Mouse (Mus musculus) left cerebral cortex, postnatal 36 days (tissue): ENCODE results near the gene Cep152. TPM values are rescaled to one million over a fixed set of nuclear protein-coding genes. Genes with fewer than 3 reads are reported as not detected.

Experiments used
- DNase-seq, 2 experiments: peaks; one replicate each; pipeline ENCODE4 v3.0.0; 2021 to 2022; ENCODE audit warnings: low spot score in 2 of 2, mixed read lengths in 1 of 2
- intact Hi-C: fragments of 180-260 bp; cut with DNase I; formaldehyde crosslinking; loops from one replicate; pipeline ENCODE4 v1.15.1; 2025
- total RNA-seq, 2 experiments: library from RNA; stranded (reverse); gene quantifications; 2 replicates each; pipeline ENCODE4 v1.2.3; 2021

Cep152 gene
- total RNA-seq, 2 experiments from 2014 or later, result 1.8 to 2.9 TPM

DNA sequence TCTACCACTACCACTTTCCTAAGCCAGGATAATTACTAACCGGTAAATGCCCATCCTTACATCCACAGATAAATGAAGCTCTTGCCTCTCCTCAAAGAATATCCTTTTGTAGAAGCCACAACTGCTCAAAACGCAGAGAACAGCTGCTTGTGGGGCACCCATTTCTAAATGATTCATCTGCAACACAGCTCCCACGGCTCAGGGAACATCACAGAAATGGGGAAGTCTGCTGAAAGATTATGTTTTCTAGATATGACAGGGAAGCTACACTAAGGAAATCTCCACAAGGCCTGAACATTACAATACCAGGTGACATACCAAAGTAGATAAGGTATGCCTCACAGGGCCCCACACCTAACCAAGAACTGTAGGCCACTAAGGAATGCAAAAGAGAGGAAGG lies 49.1 kb downstream of the Cep152 start:
- intact Hi-C loops, result no loop called here

GRCm38 (mm10) chr2:125563884-125564283 lies 61.0 kb downstream of the Cep152 start:
- intact Hi-C loops, result no loop called here
- DNase-seq, result peak; percentile 15 to 35

More for the DNA sequence above, 49.1 kb downstream of the Cep152 start:
- no peak for DNase-seq

DNA sequence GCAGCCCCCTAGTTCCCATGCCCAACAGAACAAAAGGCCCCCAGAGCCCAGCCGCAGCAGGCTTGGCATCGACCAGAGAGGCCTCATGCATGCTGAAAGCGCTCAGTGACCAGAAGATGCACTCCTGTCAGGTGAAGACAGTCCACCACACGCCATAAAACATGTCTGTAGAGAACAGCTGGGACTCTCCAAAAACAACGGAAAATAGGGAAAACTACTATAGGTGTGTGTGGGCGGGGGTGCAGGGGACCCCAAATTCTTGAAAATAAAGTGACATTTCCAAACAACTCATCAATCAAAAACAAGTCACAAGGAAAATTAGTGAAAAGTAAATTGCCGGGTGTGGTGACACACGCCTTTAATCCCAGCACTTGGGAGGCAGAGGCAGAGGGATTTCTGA lies 62.5 kb downstream of the Cep152 start:
- intact Hi-C loops, result no loop called here
- DNase-seq, result no peak

GRCm38 (mm10) chr2:125560037-125560436 lies 64.9 kb downstream of the Cep152 start:
- DNase-seq, result no peak
- intact Hi-C loops, result no loop called here

GRCm38 (mm10) chr2:125558634-125559589 lies 66.0 kb downstream of the Cep152 start:
- intact Hi-C loops, result no loop called here

DNA sequence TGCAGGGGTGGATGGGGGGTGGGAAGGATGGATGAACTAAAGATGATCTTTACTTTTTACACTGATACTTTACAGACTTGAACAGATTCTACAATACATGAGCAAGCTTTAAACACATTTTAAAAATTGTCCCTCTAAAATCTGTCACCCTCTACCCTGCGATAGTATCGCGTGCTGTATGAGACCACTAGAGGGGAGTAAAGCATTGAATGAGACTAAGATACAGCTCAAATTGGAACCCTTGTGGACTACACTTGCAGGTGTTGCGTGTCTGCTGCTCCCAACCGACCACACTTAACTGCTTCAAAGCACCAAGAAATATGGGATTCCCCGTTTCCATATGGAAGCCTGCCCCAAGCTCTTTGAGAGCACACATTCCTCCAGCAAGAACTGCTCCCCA lies 69.1 kb downstream of the Cep152 start:
- no peak for DNase-seq
- intact Hi-C loops, result no loop called here

More at GRCm38 (mm10) chr2:125558634-125559589, 66.0 kb downstream of the Cep152 start:
- DNase-seq, result no peak

DNA sequence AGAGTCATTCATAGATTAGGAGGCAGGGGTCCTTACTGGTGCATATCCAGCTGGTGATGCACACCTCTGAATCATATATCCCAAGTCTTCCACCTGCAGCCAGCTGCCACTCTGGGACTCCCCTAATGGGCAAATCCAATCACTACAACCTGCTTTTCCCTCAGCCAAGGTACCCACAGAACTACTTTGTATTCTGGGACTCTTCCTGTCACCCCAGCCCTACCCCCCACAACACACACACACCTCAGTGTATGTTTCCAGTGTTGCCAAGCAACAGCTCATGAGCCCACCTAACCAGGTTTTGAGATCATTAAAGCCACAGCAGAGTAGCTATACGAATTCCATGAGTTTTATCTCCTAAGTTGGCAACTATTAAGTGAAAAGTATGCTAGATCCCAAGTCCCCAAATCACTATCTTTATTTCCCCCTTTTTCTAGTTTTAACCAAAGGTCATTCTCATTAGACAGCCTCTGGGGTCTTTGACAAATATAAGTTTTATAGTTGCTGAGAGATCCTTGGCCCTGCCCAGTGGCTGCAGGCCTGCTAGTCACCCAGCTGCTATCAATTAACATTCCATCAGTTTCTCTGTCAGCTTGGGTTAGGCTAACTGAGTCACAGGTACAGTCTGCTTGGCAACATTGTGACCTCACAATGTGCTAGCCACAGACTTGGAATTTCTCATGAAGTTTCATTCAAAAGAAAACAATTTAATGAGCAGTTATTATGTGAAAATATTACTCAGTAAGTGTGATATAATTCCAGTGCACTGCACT lies 75.9 kb downstream of the Cep152 start:
- intact Hi-C loops, result no loop called here
- no peak for DNase-seq

DNA sequence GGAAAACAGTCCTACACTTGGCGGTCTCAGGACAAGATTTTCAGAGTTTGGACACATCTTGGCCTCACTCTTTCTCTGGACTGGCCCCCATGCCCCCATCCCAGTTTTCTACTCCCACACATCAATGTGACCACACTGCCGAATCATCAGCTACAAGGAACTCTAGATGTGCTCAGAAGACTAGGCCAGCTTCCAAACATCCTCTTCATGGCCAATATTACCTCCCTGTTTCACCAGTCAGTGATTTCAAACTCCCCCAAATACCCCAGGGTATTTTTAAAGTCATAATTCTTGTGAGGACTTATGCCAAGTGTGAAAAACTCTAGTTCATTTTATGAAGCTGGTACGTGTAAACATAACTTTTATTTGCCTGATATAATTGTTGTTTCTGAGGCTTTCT lies 79.9 kb downstream of the Cep152 start:
- no peak for DNase-seq
- intact Hi-C loops, result no loop called here

DNA sequence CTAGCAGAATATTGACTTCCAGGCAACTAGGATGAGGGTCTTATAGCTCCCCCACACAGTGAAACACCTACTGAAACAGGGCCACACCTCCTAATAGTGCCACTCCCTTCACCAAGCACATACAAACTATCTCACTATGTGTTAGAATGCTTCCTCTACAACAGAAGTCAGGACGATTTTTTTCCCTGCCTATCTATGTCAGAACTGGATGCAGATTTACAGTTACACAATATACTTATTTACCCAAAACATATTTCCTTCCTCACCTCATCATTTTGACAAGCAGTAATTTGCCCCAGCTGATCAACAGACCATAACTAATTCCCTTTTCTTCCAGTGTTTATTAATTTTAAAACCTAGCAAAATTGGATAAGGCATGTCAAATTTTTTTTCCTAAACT lies 81.3 kb downstream of the Cep152 start:
- intact Hi-C loops, result no loop called here
- no peak for DNase-seq

- intact Hi-C loops, result no loop called here
- no peak for DNase-seq
These were observed 83.5 kb downstream of the Cep152 start for GRCm38 (mm10) chr2:125541451-125541850.

GRCm38 (mm10) chr2:125540579-125540978 lies 84.3 kb downstream of the Cep152 start:
- DNase-seq, result no peak
- intact Hi-C loops, result no loop called here

DNA sequence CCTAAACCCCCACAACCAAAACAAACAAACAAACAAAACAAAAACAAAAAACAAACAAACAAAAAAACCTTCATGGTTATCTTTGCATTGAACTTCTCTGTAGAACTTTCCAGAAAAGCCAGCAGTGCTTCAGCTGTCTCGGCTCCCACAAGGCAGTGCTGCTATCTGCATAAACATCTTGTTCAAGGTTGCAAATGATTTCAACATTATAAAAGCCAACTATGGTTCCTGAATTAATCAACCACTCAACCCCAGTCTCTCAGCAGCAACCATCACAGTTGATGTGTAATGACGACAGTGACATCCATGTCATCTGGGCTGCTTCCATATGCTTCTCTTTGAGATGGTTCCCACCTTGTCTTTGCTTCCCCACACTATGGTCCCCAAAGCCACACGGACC lies 85.3 kb downstream of the Cep152 start:
- no peak for DNase-seq
- intact Hi-C loops, result no loop called here

- intact Hi-C loops, result no loop called here
- no peak for DNase-seq
These were observed 94.2 kb downstream of the Cep152 start for GRCm38 (mm10) chr2:125530665-125531064.

DNA sequence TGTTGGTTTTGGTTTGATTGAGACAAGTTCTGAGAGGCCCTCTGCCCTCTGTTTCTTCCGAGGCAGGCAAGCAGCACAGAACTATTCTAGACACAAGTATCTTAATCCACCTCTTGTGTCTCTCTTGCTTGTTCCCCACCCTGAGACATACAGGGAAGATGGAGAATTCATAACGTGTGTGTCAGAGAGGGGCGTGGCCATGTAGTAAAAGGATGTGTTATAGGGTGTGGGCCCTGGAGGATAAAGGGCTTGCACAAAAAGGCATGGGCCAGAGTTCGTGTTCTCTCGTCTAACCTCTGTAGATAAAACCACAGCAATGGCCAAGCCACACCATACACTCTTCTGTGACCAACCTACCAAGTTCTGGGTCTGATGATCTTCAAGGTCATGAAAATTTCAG lies 98.3 kb downstream of the Cep152 start:
- intact Hi-C loops, result no loop called here
- no peak for DNase-seq

DNA sequence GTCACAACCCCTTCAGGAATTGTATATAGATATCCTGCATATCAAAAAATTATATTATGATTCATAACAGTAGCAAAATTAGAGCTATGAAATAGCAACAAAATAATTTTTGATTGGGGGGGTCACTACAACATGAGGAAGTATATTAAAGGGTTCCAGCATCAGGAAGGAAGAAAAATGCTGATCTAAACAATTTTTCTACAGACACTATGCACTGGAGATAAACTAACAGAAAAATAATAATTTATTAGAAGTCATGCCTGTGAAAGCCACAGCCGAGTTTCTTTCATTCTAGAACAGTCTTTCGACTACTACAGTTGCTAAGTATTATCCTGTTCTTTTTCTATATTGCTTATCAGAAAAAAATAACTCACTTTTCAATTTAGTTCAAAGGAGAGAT lies 99.4 kb downstream of the Cep152 start:
- intact Hi-C loops, result no loop called here
- DNase-seq, result no peak

DNA sequence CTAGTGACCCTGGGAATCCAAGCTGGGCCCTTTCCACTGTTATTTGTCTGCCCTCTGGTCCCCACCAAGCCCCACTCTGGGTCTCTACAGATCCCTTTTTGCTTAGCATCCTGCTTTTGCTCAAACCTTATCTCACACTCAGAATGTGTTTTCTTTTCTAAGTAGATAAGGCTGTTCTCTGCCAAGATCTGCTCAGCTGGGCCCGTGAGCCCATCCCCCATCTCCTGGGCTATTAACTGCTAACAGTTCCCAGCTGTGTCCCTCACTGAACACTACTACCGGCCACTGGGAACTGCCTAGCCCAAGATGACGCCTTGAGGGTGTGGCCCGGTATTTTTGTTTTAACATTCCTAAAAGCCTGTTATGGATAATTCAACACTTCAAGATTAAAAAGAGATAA lies 108.3 kb downstream of the Cep152 start:
- intact Hi-C loops, result no loop called here
- no peak for DNase-seq

DNA sequence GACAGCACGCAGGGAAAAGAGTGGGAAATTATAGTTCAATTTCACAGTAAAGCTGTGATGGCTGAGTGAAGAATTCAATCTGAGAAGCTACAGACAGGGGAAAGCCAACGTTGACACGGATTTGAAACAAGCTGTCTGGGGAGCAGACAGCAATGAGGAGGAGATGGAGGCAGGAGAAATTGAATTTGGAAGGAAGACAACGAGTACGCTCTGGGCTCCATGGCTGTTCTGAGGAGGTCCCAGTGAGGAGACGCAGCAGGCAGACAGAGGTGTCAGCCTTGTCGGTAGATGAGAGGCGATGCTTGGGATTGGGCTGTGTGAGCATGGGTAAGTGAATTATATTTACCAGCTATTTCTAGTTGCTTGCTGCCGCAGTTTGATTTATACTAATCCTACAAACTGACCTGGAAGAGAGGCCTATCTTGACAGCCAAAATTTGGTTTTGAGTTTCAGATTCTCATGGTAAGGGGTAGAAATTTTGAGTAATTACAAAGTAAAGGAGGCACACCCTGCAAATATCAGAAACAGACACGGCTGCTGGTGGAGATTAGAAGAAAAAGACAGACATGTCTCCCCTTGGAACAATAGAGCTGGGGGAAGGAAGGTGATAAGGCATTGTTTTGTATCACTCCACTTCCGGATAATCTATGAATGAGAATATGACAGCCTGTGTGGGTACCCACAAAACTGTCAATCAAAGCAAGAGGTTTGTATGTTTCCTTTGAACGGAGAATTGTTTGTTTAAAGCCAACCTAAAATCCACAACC lies 109.4 kb downstream of the Cep152 start:
- intact Hi-C loops, result no loop called here
- DNase-seq, result no peak

DNA sequence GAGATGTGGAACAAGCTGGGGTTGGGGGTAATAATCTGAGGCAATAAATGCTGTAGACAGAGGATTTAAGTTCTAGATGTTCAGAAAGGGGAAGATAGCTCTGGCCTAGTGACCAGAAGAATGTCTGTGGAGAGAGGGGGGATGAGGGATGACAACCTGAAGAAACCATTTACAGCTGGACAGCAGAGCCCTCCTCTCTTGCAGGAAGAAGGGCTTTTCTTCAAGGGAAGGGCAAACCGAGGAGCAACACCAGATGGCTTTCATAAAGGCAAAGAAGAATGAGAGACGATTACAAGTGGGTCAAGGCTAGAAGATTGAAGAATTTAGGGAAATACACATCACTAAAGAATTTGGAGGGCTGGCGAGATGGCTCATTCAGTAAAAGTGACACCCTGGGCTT lies 110.5 kb downstream of the Cep152 start:
- no peak for DNase-seq
- intact Hi-C loops, result no loop called here
